Mouse (Mus musculus): ENCODE data around the gene Cplx1.
A peak's percentile ranks its signal among the peaks of the same experiment; 100 is the strongest.
"Not testable (repeated sequence)": the region's sequence is repeated elsewhere in the genome, so short reads cannot be mapped to it uniquely, and the experiment has no call there.

Cplx1 gene

DNA sequence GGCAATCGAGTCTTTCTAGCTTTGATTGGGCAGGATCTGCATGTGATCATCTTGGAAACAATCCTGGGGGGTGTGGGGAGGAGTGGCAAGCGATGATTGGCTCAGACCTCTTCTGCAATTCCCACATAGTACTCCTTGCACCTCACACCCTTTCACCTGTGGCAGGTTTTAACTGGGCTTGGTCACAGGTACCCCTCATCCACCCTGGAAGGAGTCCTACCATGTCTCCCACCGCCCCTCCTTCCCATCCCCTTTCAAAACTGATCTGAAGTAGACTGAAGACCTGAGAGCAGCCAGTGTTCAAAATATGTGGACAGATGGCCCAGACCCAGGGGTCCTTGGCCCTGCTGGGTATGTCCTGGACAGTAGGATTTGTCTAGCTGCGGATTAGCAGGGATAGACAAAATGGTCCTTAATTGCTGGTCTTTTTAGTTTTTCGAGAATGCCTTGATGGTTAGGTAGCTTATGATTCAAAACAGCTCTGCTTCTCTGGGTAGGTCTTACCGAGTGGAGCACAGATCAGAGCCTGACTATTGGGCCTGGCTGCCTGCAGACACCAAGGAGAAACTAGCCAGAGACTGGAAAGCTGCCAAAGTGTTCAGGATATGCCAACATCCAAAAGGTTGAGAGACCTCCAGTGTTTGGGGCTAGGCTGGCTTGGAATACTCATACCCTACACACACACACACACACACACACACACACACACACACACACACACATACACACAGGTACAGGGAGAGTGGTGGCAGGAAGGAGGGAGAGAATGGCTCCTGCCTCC lies 34.1 kb downstream of the Cplx1 start:
- DNase-seq, result no peak

DNA sequence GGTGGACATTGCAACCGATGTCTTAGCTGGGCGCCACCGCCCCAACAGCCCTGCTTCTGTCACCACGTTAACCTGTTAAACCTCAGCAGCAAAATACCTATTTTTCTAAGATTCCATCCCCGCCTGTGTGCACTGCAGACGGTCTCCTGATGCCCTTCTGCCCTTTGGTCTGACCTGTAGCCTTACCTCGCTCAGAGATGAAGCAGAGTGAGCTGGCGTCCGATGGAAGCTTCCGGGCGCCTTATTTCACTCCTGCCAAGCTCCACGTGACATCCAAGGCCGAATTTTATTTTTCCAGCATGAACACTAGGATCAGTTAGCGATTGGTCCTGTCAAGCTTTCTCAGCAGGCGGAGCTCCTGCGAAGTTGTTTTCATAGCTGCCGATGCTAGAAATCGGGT lies 47.5 kb downstream of the Cplx1 start:
- DNase-seq, result no peak

DNA sequence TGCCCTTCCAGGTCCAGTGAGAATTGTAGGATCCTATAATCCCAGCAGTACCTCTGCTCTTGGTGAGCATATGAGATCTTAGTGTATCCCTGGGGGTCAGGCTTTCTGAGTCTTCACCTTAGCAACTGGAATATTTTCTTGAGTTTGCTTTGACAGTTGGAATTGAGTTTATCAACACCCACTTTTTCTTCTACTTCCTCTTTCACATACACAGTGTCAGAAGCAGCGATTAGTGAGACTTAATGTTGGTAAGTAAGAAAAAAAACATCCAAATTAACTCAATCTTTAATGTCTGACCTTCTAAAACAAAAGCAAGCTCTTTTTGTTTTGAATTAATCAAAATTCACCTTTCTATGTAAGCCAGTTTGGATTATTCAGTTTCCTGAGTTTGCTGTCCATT lies 48.3 kb downstream of the Cplx1 start:
- DNase-seq, result no peak

DNA sequence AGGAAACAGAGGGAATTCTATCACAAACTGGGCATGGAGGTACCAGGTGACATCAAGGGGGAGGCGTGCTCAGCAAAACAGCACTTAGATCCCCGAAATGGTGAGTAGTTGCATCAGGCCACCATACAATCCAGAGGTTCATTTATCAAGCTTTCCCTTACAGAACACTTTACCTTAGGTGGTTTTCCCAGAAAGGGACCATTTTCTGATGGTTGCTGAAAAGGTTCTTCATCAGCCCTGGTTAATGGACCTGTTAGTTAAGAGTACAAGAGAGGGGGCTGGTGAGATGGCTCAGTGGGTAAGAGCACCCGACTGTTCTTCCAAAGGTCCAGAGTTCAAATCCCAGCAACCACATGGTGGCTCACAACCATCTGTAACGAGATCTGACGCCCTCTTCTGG lies 63.7 kb downstream of the Cplx1 start:
- DNase-seq, result not testable (repeated sequence)

DNA sequence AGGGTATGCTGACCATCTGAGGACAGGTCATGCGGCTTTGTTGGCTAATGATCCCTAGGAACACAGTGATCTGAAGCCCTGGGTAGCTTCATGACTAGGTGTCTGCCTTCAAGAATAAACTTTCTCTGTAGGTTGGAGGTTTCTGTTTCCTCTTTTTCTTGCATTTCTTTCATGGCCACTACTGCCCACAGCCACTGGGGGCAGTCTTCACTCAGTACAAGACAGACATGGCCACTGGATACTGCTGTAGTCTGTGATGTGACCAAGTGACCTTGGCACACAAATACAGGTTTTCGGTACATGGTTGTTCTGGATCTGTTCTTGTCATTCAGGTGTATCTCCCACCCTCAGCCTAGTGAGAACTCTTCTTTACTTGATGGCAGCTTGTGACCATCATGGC lies 64.6 kb downstream of the Cplx1 start:
- peak; percentile 32 for DNase-seq

DNA sequence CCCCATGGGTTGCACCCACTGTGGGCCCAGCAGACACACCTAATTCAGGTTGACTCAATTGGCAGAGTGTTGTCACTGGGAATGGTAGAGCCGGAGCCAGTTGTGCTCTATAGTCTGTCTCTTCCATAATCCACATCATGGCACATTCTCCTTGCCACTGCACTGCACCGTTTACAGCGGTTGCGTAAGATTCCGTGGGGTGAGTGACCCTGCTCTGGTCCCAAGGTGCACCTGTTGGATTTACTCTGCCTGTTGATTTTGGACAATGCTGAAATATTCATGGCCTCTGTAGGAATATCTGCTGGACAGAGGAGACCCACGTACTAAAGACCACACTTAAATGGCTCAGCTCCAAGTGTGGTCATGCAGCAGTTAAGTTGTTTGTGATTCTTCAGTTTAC lies 66.8 kb downstream of the Cplx1 start:
- DNase-seq, result no peak

DNA sequence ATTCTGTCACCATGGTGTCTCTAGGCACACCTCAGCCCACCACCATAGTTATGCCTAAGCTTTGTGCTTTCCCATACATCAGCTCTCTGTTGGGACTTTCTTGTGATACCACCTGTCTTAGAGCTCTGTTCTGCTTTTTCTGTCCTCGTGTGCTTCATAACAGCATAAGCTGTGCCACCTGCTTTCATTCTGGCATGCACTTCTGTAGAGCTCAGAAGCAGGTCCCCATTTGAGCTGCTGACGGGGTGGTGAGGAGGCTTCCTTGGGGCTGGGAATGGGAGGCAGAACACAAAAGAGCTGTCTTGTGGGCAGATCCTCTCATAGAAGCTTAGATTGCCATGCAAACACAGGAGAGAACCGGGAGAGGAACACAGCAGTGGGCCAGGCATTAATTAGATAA lies 73.8 kb downstream of the Cplx1 start:
- DNase-seq, result no peak

DNA sequence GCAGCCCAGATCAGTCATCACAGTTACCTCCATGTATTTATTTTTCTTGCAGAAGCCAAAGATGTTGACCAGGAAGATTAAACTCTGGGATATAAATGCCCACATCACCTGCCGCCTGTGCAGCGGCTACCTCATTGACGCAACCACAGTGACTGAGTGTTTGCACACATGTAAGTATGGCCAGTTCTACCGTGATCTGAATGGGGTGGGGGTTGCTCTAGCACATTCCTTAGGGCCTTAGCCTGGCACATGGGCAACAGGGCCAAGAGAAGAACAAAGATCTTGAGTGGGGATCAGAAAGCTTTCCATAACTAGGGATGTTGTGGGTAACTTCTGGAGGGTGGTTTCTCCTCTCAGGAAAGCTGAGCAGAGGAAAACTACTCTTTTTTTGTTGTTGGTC lies 76.1 kb downstream of the Cplx1 start:
- DNase-seq, result no peak

DNA sequence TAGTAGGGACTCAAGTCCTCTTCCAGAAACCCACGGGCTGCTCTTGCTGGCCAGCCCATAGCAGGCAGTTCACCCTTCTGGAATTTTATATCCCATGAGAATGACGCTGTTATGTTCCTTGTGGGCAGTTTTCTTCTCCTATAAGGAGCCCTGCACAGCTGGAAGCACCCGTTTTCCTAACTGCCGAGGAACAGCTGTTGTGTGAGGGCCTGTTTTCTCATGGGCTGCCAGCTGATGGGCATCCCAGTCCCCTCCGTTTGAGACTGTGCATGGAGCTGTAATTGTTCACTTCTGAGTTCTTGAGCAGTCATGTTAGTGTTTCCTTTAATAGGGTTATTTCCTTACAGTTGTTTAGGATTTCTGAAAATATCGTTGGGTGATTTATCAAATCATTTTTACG lies 80.2 kb downstream of the Cplx1 start:
- DNase-seq, result no peak

Data from thymus, postnatal 14 days (tissue).